Mouse (Mus musculus) liver, adult 2 months (tissue): ENCODE measurements around the gene Slc16a12. TPM values are rescaled to one million over a fixed set of nuclear protein-coding genes. Genes with fewer than 3 reads are reported as not detected.
"Not testable (repeated sequence)": the region's sequence is repeated elsewhere in the genome, so short reads cannot be mapped to it uniquely, and the experiment has no call there.

Experiments used
- DNase-seq: peaks from one replicate; pipeline ENCODE4 v3.0.0-alpha.2; 2011; ENCODE audit warnings: low read depth, low spot score; ENCODE audit errors: extremely low read depth
- H3K27ac ChIP-seq: fragments of 200-500 bp; replicated peaks from 2 replicates; pipeline ENCODE4 v1.5.1; 2012; ENCODE audit warnings: low read depth, mild to moderate bottlenecking, control low read depth, inconsistent platforms, low read length; ENCODE audit not compliant: insufficient read depth
- H3K27me3 ChIP-seq: fragments of 200-500 bp; 2 replicates; pipeline ENCODE4 v1.6.1; 2012; ENCODE audit warnings: mild to moderate bottlenecking, moderate library complexity, low read length, inconsistent platforms; ENCODE audit not compliant: control insufficient read depth, insufficient read depth
- H3K36me3 ChIP-seq: fragments of 200-500 bp; 2 replicates; pipeline ENCODE4 v1.6.1; 2012; ENCODE audit warnings: low read length, inconsistent platforms; ENCODE audit not compliant: control insufficient read depth, insufficient read depth
- H3K4me1 ChIP-seq: fragments of 200-500 bp; 2 replicates; pipeline ENCODE4 v1.6.1; 2011; ENCODE audit warnings: low read length; ENCODE audit not compliant: control insufficient read depth, insufficient read depth
- H3K4me3 ChIP-seq: fragments of 200-500 bp; 2 replicates; pipeline ENCODE4 v1.5.1; 2011; ENCODE audit warnings: low read depth, mild to moderate bottlenecking, control low read depth, low read length, moderate library complexity; ENCODE audit not compliant: insufficient read depth
- H3K79me2 ChIP-seq: fragments of 200-500 bp; 2 replicates; pipeline ENCODE4 v1.6.1; 2012; ENCODE audit warnings: inconsistent platforms, mild to moderate bottlenecking, low read length, moderate library complexity; ENCODE audit not compliant: control insufficient read depth, insufficient read depth
- H3K9ac ChIP-seq: fragments of 200-500 bp; 2 replicates; pipeline ENCODE4 v1.6.1; 2012; ENCODE audit warnings: low read depth, mild to moderate bottlenecking, control low read depth, inconsistent platforms, low read length
- CTCF ChIP-seq: fragments of 200-500 bp; IDR thresholded peaks from 2 replicates; pipeline ENCODE4 v1.5.1; 2011; ENCODE audit warnings: low read depth, low read length, control low read depth
- POLR2A ChIP-seq: fragments of 200-500 bp; IDR thresholded peaks from 2 replicates; pipeline ENCODE4 v1.6.1; 2011; ENCODE audit warnings: low read length, control low read depth; ENCODE audit not compliant: insufficient read depth; ENCODE audit errors: extremely low read depth
- whole genome bisulfite sequencing: fragments of 180-500 bp; shearing (Covaris S2); methylation state at CpG from one replicate; pipeline ENCODE4 v1.1.7; 2018; 5-methylcytosine and 5-hydroxymethylcytosine counted together
- polyA plus RNA-seq: library from polyadenylated mRNA; depleted of rRNA; stranded (reverse); fragments of >200 nt; gene quantifications from 2 replicates; pipeline ENCODE4 v1.2.3, GENCODE M21; 2012
- total RNA-seq: library from RNA; depleted of rRNA; stranded (reverse); fragments of >200 nt; gene quantifications from 2 replicates; pipeline ENCODE4 v1.2.3, GENCODE M21; 2014

Gene Slc16a12
- total and polyA plus RNA-seq, 2 experiments = 18.6 to 85.9 TPM

DNA sequence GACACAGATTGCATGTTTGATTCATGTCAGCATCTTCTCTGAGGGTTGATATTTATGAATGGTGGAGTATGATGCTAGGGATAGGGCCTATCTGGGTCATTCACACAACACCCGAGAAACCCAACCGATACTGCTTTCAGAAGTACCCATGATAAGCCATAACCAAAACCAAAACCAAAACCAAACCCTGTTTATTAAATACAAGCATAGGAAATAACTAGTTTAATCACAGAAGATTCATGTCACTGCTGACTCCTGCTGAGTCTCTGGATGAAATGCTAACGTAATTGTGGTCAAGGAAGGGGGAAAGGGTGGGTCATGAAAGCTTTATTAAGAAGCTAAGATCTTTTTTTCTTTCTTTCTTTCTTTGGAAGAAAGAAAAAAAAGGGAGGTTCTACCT lies 96.8 kb downstream of the Slc16a12 start:
- H3K27me3 ChIP-seq = no peaks in the 10 kb centered on the region
- peaks cover 3% of the 10 kb centered on the region; the same call in 1 of the 2 replicates for H3K36me3 ChIP-seq
- DNase-seq = no peak
- no peak overlapping the region for H3K4me3 ChIP-seq
- WGBS = 81% methylated on average over 3 of the region's 3 CpGs
- H3K9ac ChIP-seq = no peak overlapping the region
- H3K4me1 ChIP-seq = no peaks in the 10 kb centered on the region
- H3K27ac ChIP-seq = no peak overlapping the region
- TF ChIP-seq POLR2A (no peak), CTCF (no peak)
- H3K79me2 ChIP-seq = no peaks in the 10 kb centered on the region

GRCm38 (mm10) chr19:34647630-34648029 lies 99.5 kb downstream of the Slc16a12 start:
- 95% methylated on average over 8 of the region's 8 CpGs for WGBS
- H3K4me1 ChIP-seq, H3K79me2 ChIP-seq: not testable (repeated sequence)

DNA sequence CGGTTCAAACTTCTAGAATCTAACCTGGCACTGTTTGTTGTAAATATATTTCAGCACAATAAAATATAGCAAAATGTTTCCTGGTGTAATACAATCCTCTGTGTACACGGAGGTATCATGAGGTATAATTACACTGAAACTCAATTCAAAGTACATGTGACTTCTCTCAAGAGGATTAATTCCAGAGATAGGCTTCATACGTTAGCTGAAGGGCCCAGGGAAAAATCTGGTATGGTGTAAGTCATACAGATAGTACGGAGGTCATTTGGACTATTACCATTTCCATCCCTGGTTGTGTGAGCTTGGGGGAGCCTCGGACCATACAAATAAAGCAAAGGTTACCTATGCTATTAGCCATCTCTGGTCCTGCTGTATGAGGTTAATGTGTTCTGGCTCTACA lies 104.5 kb downstream of the Slc16a12 start:
- Histone ChIP-seq H3K79me2 (no peaks in the 10 kb centered on the region; the same call in 1 of the 2 replicates), H3K27me3 (no peaks in the 10 kb centered on the region), H3K4me1 (peaks cover 16% of the 10 kb centered on the region), H3K36me3 (no peaks in the 10 kb centered on the region), H3K9ac (no peak overlapping the region), H3K27ac (no peak overlapping the region), H3K4me3 (no peak overlapping the region)
- DNase-seq = no peak
- no peak for TF ChIP-seq CTCF
- no peak for TF ChIP-seq POLR2A
- 55% methylated on average over 5 of the region's 5 CpGs for WGBS

More at GRCm38 (mm10) chr19:34647630-34648029, 99.5 kb downstream of the Slc16a12 start:
- H3K9ac ChIP-seq, H3K36me3 ChIP-seq, DNase-seq, H3K27ac ChIP-seq, H3K4me3 ChIP-seq, H3K27me3 ChIP-seq: not testable (repeated sequence)

- Histone ChIP-seq H3K79me2 (no peaks in the 10 kb centered on the region; the same call in 1 of the 2 replicates), H3K4me1 (peaks cover 16% of the 10 kb centered on the region), H3K27me3 (no peaks in the 10 kb centered on the region), H3K36me3 (no peaks in the 10 kb centered on the region), H3K27ac (peak within 1 kb of the TSS; percentile 21; the same call in 1 of the 2 replicates), H3K4me3 (peak within 1 kb of the TSS; percentile 53), H3K9ac (peak within 1 kb of the TSS; percentile 47)
- TF ChIP-seq POLR2A = no peak
- TF ChIP-seq CTCF = no peak
- 2% methylated on average over 4 of the region's 4 CpGs for WGBS
- peak; percentile 56 for DNase-seq
These were observed 106.5 kb downstream of the Slc16a12 start, which contains the start of the genes Ifit1bl2 and Ifit1 for GRCm38 (mm10) chr19:34640623-34641022. Ifit1bl2 (minus strand) TSS chr19:34640743. Ifit1 (plus strand) TSS chr19:34640871.

- TF ChIP-seq CTCF = peak; percentile 56
- no peak for TF ChIP-seq POLR2A
- no peak overlapping the region for H3K9ac ChIP-seq
- WGBS = 20% methylated on average over 3 of the region's 3 CpGs
- H3K79me2 ChIP-seq = no peaks in the 10 kb centered on the region; the same call in 1 of the 2 replicates
- H3K27ac ChIP-seq = no peak overlapping the region
- no peaks in the 10 kb centered on the region for H3K36me3 ChIP-seq
- no peak overlapping the region for H3K4me3 ChIP-seq
- no peaks in the 10 kb centered on the region for H3K27me3 ChIP-seq
- H3K4me1 ChIP-seq = peaks cover 11% of the 10 kb centered on the region; the same call in 1 of the 2 replicates
- DNase-seq = no peak
These were observed 110.0 kb downstream of the Slc16a12 start for GRCm38 (mm10) chr19:34636933-34637557.

GRCm38 (mm10) chr19:34633484-34633883 lies 113.6 kb downstream of the Slc16a12 start:
- TF ChIP-seq CTCF = no peak
- no peak for TF ChIP-seq POLR2A
- H3K27ac ChIP-seq = no peak overlapping the region
- H3K4me1 ChIP-seq = no peaks in the 10 kb centered on the region
- no peaks in the 10 kb centered on the region for H3K36me3 ChIP-seq
- WGBS = 69% methylated on average over 2 of the region's 2 CpGs
- H3K4me3 ChIP-seq = no peak overlapping the region
- no peak for DNase-seq
- no peaks in the 10 kb centered on the region for H3K79me2 ChIP-seq
- no peak overlapping the region for H3K9ac ChIP-seq
- H3K27me3 ChIP-seq = no peaks in the 10 kb centered on the region
